Mouse (Mus musculus) neural tube, embryonic 15.5 days (tissue): ENCODE measurements around the gene Epsti1. TPM values are rescaled to one million over a fixed set of nuclear protein-coding genes. Genes with fewer than 3 reads are reported as not detected.

Experiments
- ATAC-seq: fragments of 200-750 bp; cut with Nextera tagmentation; 2 replicates; pipeline ENCODE4 v1.8.0; 2017; ENCODE audit warnings: mild to moderate bottlenecking, moderate TSS enrichment, moderate library complexity; ENCODE audit not compliant: low FRiP score
- H3K27ac ChIP-seq: fragments of 300-500 bp; sonication (generic); replicated peaks from 2 replicates; pipeline ENCODE4 v1.5.1; 2015; ENCODE audit warnings: mild to moderate bottlenecking, inconsistent platforms
- H3K27me3 ChIP-seq: fragments of 300-500 bp; sonication (generic); replicated peaks from 2 replicates; pipeline ENCODE4 v1.6.1; 2015; ENCODE audit warnings: inconsistent platforms
- H3K36me3 ChIP-seq: fragments of 300-500 bp; sonication (generic); 2 replicates; pipeline ENCODE4 v1.6.1; 2015; ENCODE audit warnings: inconsistent platforms
- H3K4me1 ChIP-seq: fragments of 300-500 bp; sonication (generic); 2 replicates; pipeline ENCODE4 v1.6.1; 2015; ENCODE audit warnings: inconsistent platforms
- H3K4me2 ChIP-seq: fragments of 300-500 bp; sonication (generic); 2 replicates; pipeline ENCODE4 v1.6.1; 2015; ENCODE audit warnings: inconsistent platforms, mild to moderate bottlenecking, moderate library complexity
- H3K4me3 ChIP-seq: fragments of 300-500 bp; sonication (generic); replicated peaks from 2 replicates; pipeline ENCODE4 v1.5.1; 2015; ENCODE audit warnings: mild to moderate bottlenecking, inconsistent platforms
- H3K9ac ChIP-seq: fragments of 300-500 bp; sonication (generic); replicated peaks from 2 replicates; pipeline ENCODE4 v1.6.1; 2015; ENCODE audit warnings: mild to moderate bottlenecking, inconsistent platforms
- H3K9me3 ChIP-seq: fragments of 300-500 bp; sonication (generic); replicated peaks from 2 replicates; pipeline ENCODE4 v1.6.1; 2016; ENCODE audit warnings: inconsistent platforms
- WGBS: fragments of 180-500 bp; shearing (Covaris S2); methylation state at CpG from one replicate; pipeline ENCODE4 v1.1.7; 2015; ENCODE audit warnings: mixed read lengths; 5-methylcytosine and 5-hydroxymethylcytosine counted together
- polyA plus RNA-seq: library from polyadenylated mRNA; unstranded; fragments of >200 nt; fragmentation: Nextera tagmentation; extraction: Ambion mirVana; gene quantifications from 2 replicates; pipeline ENCODE4 v1.2.1, GENCODE M21; 2015

Epsti1 gene
- polyA plus RNA-seq, 1 experiment from 2014 or later = 0.64 TPM

GRCm38 (mm10) chr14:78019935-78020334 lies 115.9 kb downstream of the Epsti1 start:
- H3K4me1 ChIP-seq = no peaks in the 10 kb centered on the region

GRCm38 (mm10) chr14:78038876-78039275 lies 134.8 kb downstream of the Epsti1 start:
- Histone ChIP-seq H3K4me3 (no peak overlapping the region), H3K4me2 (peak overlapping the region; percentile 41), H3K27me3 (no peaks in the 10 kb centered on the region), H3K36me3 (no peaks in the 10 kb centered on the region), H3K4me1 (peaks cover 16% of the 10 kb centered on the region), H3K9me3 (no peaks in the 10 kb centered on the region), H3K27ac (peak overlapping the region; percentile 49; the same call in 1 of the 2 replicates), H3K9ac (no peak overlapping the region)
- ATAC-seq = peak; percentile 50; the same call in 1 of the 2 replicates
- WGBS = 46% methylated on average over 8 of the region's 8 CpGs

More at GRCm38 (mm10) chr14:78019935-78020334, 115.9 kb downstream of the Epsti1 start:
- WGBS = 35% methylated on average over 8 of the region's 8 CpGs
- Histone ChIP-seq H3K4me2 (no peak overlapping the region), H3K36me3 (no peaks in the 10 kb centered on the region), H3K9ac (no peak overlapping the region), H3K27ac (no peak overlapping the region), H3K9me3 (no peaks in the 10 kb centered on the region), H3K4me3 (no peak overlapping the region), H3K27me3 (no peaks in the 10 kb centered on the region)
- no peak for ATAC-seq

- 90% methylated on average over 6 of the region's 6 CpGs for WGBS
- H3K27ac ChIP-seq = no peak overlapping the region
- no peaks in the 10 kb centered on the region for H3K9me3 ChIP-seq
- H3K9ac ChIP-seq = no peak overlapping the region
- peaks cover 14% of the 10 kb centered on the region for H3K4me1 ChIP-seq
- no peaks in the 10 kb centered on the region for H3K27me3 ChIP-seq
- no peak overlapping the region for H3K4me2 ChIP-seq
- ATAC-seq = no peak
- H3K36me3 ChIP-seq = no peaks in the 10 kb centered on the region
- no peak overlapping the region for H3K4me3 ChIP-seq
These were observed 136.6 kb downstream of the Epsti1 start for GRCm38 (mm10) chr14:78040643-78041042.

GRCm38 (mm10) chr14:78041886-78042526 lies 138.0 kb downstream of the Epsti1 start:
- Histone ChIP-seq H3K4me2 (no peak overlapping the region), H3K27me3 (no peaks in the 10 kb centered on the region), H3K9ac (no peak overlapping the region), H3K9me3 (no peaks in the 10 kb centered on the region), H3K27ac (no peak overlapping the region), H3K36me3 (no peaks in the 10 kb centered on the region), H3K4me1 (peaks cover 14% of the 10 kb centered on the region), H3K4me3 (no peak overlapping the region)
- no peak for ATAC-seq
- WGBS = 73% methylated on average over 11 of the region's 11 CpGs

- Histone ChIP-seq H3K27me3 (no peaks in the 10 kb centered on the region), H3K27ac (no peak overlapping the region), H3K9me3 (no peaks in the 10 kb centered on the region), H3K4me1 (peaks cover 16% of the 10 kb centered on the region), H3K4me3 (no peak overlapping the region), H3K36me3 (no peaks in the 10 kb centered on the region), H3K4me2 (no peak overlapping the region), H3K9ac (no peak overlapping the region)
- WGBS = 31% methylated on average over 2 of the region's 2 CpGs
- ATAC-seq = no peak
These were observed 139.0 kb downstream of the Epsti1 start for GRCm38 (mm10) chr14:78043079-78043478.

GRCm38 (mm10) chr14:78048258-78048657 lies 144.2 kb downstream of the Epsti1 start:
- 43% methylated on average over 3 of the region's 3 CpGs for whole genome bisulfite sequencing
- Histone ChIP-seq H3K27ac (0 out of 2 replicates have a peak overlapping the region, but pooled peaks have one; percentile 60), H3K9ac (no peak overlapping the region), H3K4me3 (no peak overlapping the region), H3K9me3 (no peaks in the 10 kb centered on the region), H3K27me3 (no peaks in the 10 kb centered on the region), H3K4me1 (peaks cover 5% of the 10 kb centered on the region; the same call in 1 of the 2 replicates), H3K4me2 (no peak overlapping the region), H3K36me3 (no peaks in the 10 kb centered on the region)
- ATAC-seq = peak; percentile 81

- no peak overlapping the region for H3K4me2 ChIP-seq
- no peaks in the 10 kb centered on the region for H3K9me3 ChIP-seq
- ATAC-seq = 0 out of 2 replicates have a peak, but pooled peaks have one; percentile 38
- H3K4me3 ChIP-seq = no peak overlapping the region
- no peak overlapping the region for H3K9ac ChIP-seq
- WGBS = 71% methylated on average over 4 of the region's 4 CpGs
- H3K27me3 ChIP-seq = no peaks in the 10 kb centered on the region
- H3K36me3 ChIP-seq = no peaks in the 10 kb centered on the region
- peaks cover 5% of the 10 kb centered on the region; the same call in 1 of the 2 replicates for H3K4me1 ChIP-seq
- peak overlapping the region; percentile 60; the same call in 1 of the 2 replicates for H3K27ac ChIP-seq
These were observed 144.6 kb downstream of the Epsti1 start for GRCm38 (mm10) chr14:78048674-78049073.

Other genes starting within 250 kb of the Epsti1 start
- gene Dnajc15, start 29.1 kb upstream of the Epsti1 start, polyA plus RNA-seq = 92.9 and 95.8 TPM in 2 replicates
- 1.1 and 1.2 TPM in 2 replicates for gene Fam216b, start 184.8 kb downstream of the Epsti1 start, polyA plus RNA-seq